Mouse (Mus musculus): Measurements from ENCODE around the gene Tmem35b.

DNA sequence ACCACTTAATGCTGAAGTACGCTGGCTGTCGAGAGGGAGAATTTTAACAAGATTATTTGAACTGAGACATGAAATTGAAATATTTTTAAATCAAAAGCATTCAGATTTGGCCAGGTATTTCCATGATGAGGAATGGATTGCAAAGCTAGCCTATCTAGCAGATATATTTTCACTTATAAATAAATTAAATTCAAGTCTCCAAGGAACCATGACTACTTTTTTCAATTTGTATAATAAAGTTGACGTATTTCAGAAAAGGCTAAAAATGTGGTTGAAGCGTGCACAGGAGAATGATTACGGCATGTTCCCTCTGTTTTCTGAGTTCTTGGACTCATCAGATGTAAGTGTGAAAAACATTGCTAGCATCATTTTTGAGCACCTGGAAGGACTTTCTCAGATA is at the start of gene Tmem35b:
- no peak for TF ChIP-seq CTCF (IDR thresholded peaks at IDR 0.05; ENCODE audit: borderline replicate concordance, insufficient read depth, low read depth, low read length)
- no peak for TF ChIP-seq POLR2A (IDR thresholded peaks at IDR 0.05; ENCODE audit: borderline replicate concordance, insufficient read depth, low read length)

Data from cerebellum, adult 2 months (tissue).